Mouse (Mus musculus) fat pad, adult 2 months (tissue): ENCODE measurements at regions not wholly inside any gene's neighbourhood (a gene's known extent, or its start where the extent isn't known, plus 50 kb on each side); places are given as distances from the start of the nearest gene placed in this dataset.

Experiments used
- DNase-seq: peaks from one replicate; pipeline ENCODE4 v3.0.0-alpha.2; 2011; ENCODE audit warnings: low read depth, low spot score; ENCODE audit errors: extremely low read depth

GRCm38 (mm10) chr10:37617708-37618300 is 479.1 kb upstream of the Marcks start:
- no peak for DNase-seq

- no peak for DNase-seq
Observed at GRCm38 (mm10) chr10:37615926-37616691, 477.4 kb upstream of the Marcks start.

GRCm38 (mm10) chr10:37613936-37614335 is 475.2 kb upstream of the Marcks start:
- no peak for DNase-seq

- no peak for DNase-seq
Observed at GRCm38 (mm10) chr10:37603529-37603928, 464.8 kb upstream of the Marcks start.

GRCm38 (mm10) chr10:37602936-37603335 is 464.2 kb upstream of the Marcks start:
- peak; percentile 81 for DNase-seq

- no peak for DNase-seq
Observed at GRCm38 (mm10) chr10:37589889-37590288, 451.2 kb upstream of the Marcks start.

- DNase-seq = peak; percentile 45
Observed at GRCm38 (mm10) chr10:37589009-37589408, 450.3 kb upstream of the Marcks start.

GRCm38 (mm10) chr10:37571171-37571570 is 432.5 kb upstream of the Marcks start:
- DNase-seq = no peak

- DNase-seq = no peak
Observed at GRCm38 (mm10) chr10:37561705-37562104, 423.0 kb upstream of the Marcks start.

- DNase-seq = no peak
Observed at GRCm38 (mm10) chr10:37549446-37549845, 410.7 kb upstream of the Marcks start.

GRCm38 (mm10) chr10:37540703-37541102 is 402.0 kb upstream of the Marcks start:
- DNase-seq = no peak

GRCm38 (mm10) chr10:37505966-37506615 is 367.4 kb upstream of the Marcks start:
- DNase-seq = no peak

- peak; percentile 98 for DNase-seq
Observed at GRCm38 (mm10) chr10:37504468-37504867, 365.7 kb upstream of the Marcks start.

- DNase-seq = no peak
Observed at GRCm38 (mm10) chr10:37502505-37502904, 363.8 kb upstream of the Marcks start.

GRCm38 (mm10) chr10:37501043-37501442 is 362.3 kb upstream of the Marcks start:
- no peak for DNase-seq

- no peak for DNase-seq
Observed at GRCm38 (mm10) chr10:37495467-37495866, 356.7 kb upstream of the Marcks start.

- no peak for DNase-seq
Observed at GRCm38 (mm10) chr10:37494552-37495166, 355.9 kb upstream of the Marcks start.

- no peak for DNase-seq
Observed at GRCm38 (mm10) chr10:37494098-37494497, 355.4 kb upstream of the Marcks start.

GRCm38 (mm10) chr10:37484311-37485023 is 345.7 kb upstream of the Marcks start:
- DNase-seq = no peak

- DNase-seq = no peak
Observed at GRCm38 (mm10) chr10:37483521-37483920, 344.8 kb upstream of the Marcks start.

GRCm38 (mm10) chr10:37481879-37482278 is 343.2 kb upstream of the Marcks start:
- DNase-seq = no peak
